Comparison of ENCODE assay signal across 19 mouse cellular contexts in the genomic region with DNA sequence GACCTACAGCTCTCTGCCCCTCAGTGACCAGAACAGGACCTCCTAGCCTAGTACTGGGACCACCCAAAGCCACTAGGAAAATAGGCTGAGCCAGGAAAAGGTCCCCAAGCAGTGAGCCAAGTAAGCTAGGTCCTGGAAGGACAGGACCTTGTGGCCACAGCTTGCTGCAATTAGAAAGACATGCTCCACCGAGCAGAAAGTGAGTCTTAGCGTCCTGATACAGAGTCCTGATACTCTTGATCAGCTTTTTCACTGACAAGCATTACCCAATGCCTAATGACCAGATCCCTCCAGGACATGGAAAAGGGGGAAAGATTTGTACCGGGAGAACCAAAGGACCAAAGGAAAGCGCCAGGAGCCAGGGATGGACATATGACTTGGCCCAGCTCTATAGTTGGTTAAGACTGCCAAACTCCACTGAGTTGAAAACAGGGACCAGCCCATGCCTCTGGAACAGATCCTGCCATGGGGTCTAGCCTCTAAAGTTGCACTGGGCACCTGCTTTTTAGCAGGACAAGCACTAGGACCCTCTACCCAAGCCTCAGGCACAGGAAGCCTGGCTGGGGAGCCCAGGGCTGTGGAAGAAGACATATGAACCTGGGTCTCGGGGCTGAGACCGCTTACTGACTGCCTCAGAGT. TPM values are rescaled to one million over a fixed set of nuclear protein-coding genes. Genes with fewer than 3 reads are reported as not detected.
DNase-seq lines count a peak whose midpoint lies in the region; ATAC-seq and TF ChIP-seq lines count a peak whose summit lies in the region.
"Had no signal": no experiment of that assay in that cellular context is flagged by ENCODE, and none has a peak within 500 bp of the region (broad histone marks: within the 10 kb centered on the region; RNA-seq: fewer than 3 reads in every experiment).

No protein-coding gene starts in this region.

- intact Hi-C loops in heart, adult 2 months (cut with DNase I), result no loop called here

- DNase-seq in adrenal gland, postnatal 10 days, result peak; percentile 37
- no peak for DNase-seq in adrenal gland, adult 18-20 months (ENCODE audit: low spot score in 2 of 2)
- DNase-seq in heart, adult 2 months, result peak in 1 of 2 experiments; percentile 37
- DNase-seq in limb, embryonic 10.5 days (ENCODE audit: low spot score), result no peak
- no peak for DNase-seq in ovary, postnatal 36 days (ENCODE audit: low spot score)
- DNase-seq: gastrocnemius, postnatal 10 days; heart, postnatal 4 days; midbrain, embryonic 14.5 days; right cerebral cortex, adult 18-20 months; thymus, adult 18-20 months had no signal

- peaks cover 18% of the 10 kb centered on the region for H3K4me1 ChIP-seq in heart, adult 2 months (ENCODE audit: control insufficient read depth, insufficient read depth, low read length)
- H3K4me1 ChIP-seq in heart, embryonic 12.5 days (replicated peaks), result peaks cover 21% of the 10 kb centered on the region
- peaks cover 5% of the 10 kb centered on the region for H3K4me1 ChIP-seq in limb, embryonic 15.5 days
- no peaks in the 10 kb centered on the region for H3K4me1 ChIP-seq in limb, embryonic 10.5 days
- H3K4me1 ChIP-seq: liver, embryonic 15.5 days had no signal

- no peak for ATAC-seq in heart, embryonic 12.5 days (ENCODE audit: insufficient number of reproducible peaks, low FRiP score)
- ATAC-seq in limb, embryonic 15.5 days (ENCODE audit: insufficient number of reproducible peaks, low FRiP score, low TSS enrichment, low read depth), result no peak
- no peak for ATAC-seq in megakaryocyte-erythroid progenitor cell, adult 5-6 weeks (replicated peaks; ENCODE audit: low FRiP score, low TSS enrichment, poor library complexity, severe bottlenecking)
- ATAC-seq: lung, postnatal 0 days had no signal

- no peaks in the 10 kb centered on the region for H3K9me3 ChIP-seq in heart, embryonic 12.5 days (replicated peaks)
- no peaks in the 10 kb centered on the region for H3K9me3 ChIP-seq in limb, embryonic 15.5 days
- H3K9me3 ChIP-seq in limb, embryonic 10.5 days (replicated peaks), result no peaks in the 10 kb centered on the region
- H3K9me3 ChIP-seq: forebrain, embryonic 10.5 days; limb, embryonic 13.5 days; liver, embryonic 15.5 days had no signal

- 0 out of 2 replicates have a peak, but pooled peaks cover 5% of the 10 kb centered on the region for H3K79me2 ChIP-seq in heart, adult 2 months (replicated peaks; ENCODE audit: control insufficient read depth, insufficient read depth, low read length)

- H3K4me2 ChIP-seq in heart, embryonic 12.5 days, result no peak overlapping the region
- no peak overlapping the region for H3K4me2 ChIP-seq in limb, embryonic 15.5 days
- H3K4me2 ChIP-seq: heart, embryonic 11.5 days; limb, embryonic 13.5 days; liver, embryonic 15.5 days had no signal

- H3K9ac ChIP-seq in heart, adult 2 months (ENCODE audit: low read depth, low read length), result no peak overlapping the region
- no peak overlapping the region for H3K9ac ChIP-seq in heart, embryonic 12.5 days
- H3K9ac ChIP-seq in limb, embryonic 15.5 days, result no peak overlapping the region
- H3K9ac ChIP-seq: limb, embryonic 13.5 days; liver, embryonic 15.5 days had no signal

- TF ChIP-seq EP300 in heart, adult 2 months (IDR thresholded peaks at IDR 0.05; ENCODE audit: insufficient read depth, low read depth, low read length), result no peak

- H3K27me3 ChIP-seq in heart, adult 2 months (ENCODE audit: control insufficient read depth, insufficient read depth, low read length), result no peaks in the 10 kb centered on the region
- H3K27me3 ChIP-seq in heart, embryonic 12.5 days (replicated peaks), result no peaks in the 10 kb centered on the region
- H3K27me3 ChIP-seq in limb, embryonic 15.5 days, result no peaks in the 10 kb centered on the region
- H3K27me3 ChIP-seq in limb, embryonic 10.5 days (ENCODE audit: low read depth, poor library complexity, severe bottlenecking), result no peaks in the 10 kb centered on the region
- H3K27me3 ChIP-seq: CH12.LX; limb, embryonic 13.5 days had no signal

- no peak for TF ChIP-seq POLR2A in heart, adult 2 months (IDR thresholded peaks at IDR 0.05; ENCODE audit: insufficient read depth, low read depth, low read length)

- 57% methylated on average over 6 of the region's 6 CpGs for WGBS in heart, adult 2 months
- 79% methylated on average over 6 of the region's 6 CpGs for WGBS in heart, embryonic 12.5 days
- 72% methylated on average over 6 of the region's 6 CpGs for WGBS in limb, embryonic 15.5 days
- 70% methylated on average over 6 of the region's 6 CpGs for WGBS in limb, embryonic 10.5 days

- no peak overlapping the region for H3K4me3 ChIP-seq in heart, adult 2 months
- no peak overlapping the region for H3K4me3 ChIP-seq in heart, embryonic 12.5 days
- no peak overlapping the region for H3K4me3 ChIP-seq in limb, embryonic 15.5 days
- H3K4me3 ChIP-seq in limb, embryonic 10.5 days, result no peak overlapping the region
- H3K4me3 ChIP-seq: forebrain, embryonic 10.5 days; limb, embryonic 13.5 days; liver, embryonic 15.5 days had no signal

- TF ChIP-seq CTCF in heart, adult 2 months (IDR thresholded peaks at IDR 0.05), result no peak

- peak overlapping the region; percentile 51; the same call in 1 of the 2 replicates for H3K27ac ChIP-seq in heart, adult 2 months
- no peak overlapping the region for H3K27ac ChIP-seq in heart, embryonic 12.5 days (ENCODE audit: poor library complexity, severe bottlenecking)
- H3K27ac ChIP-seq in limb, embryonic 15.5 days, result 0 out of 2 replicates have a peak overlapping the region, but pooled peaks have one; percentile 27
- no peak overlapping the region for H3K27ac ChIP-seq in limb, embryonic 10.5 days
- H3K27ac ChIP-seq: forebrain, embryonic 10.5 days; limb, embryonic 13.5 days; liver, embryonic 15.5 days had no signal

- no peaks in the 10 kb centered on the region for H3K36me3 ChIP-seq in heart, adult 2 months (ENCODE audit: control insufficient read depth, insufficient read depth, low read length)
- H3K36me3 ChIP-seq in heart, embryonic 12.5 days, result 0 out of 2 replicates have a peak, but pooled peaks cover 5% of the 10 kb centered on the region
- peaks cover 7% of the 10 kb centered on the region; the same call in 1 of the 2 replicates for H3K36me3 ChIP-seq in limb, embryonic 15.5 days
- peaks cover 6% of the 10 kb centered on the region for H3K36me3 ChIP-seq in limb, embryonic 10.5 days
- H3K36me3 ChIP-seq: liver, embryonic 15.5 days had no signal

RNA-seq across cellular contexts. Expression of gene Agpat3, which starts 17.2 kb away (rescaled TPM):
- total RNA-seq in adrenal gland, postnatal 10 days (2021), result 100 to 1,000 TPM; 327 to 351 TPM
- total RNA-seq in adrenal gland, adult 18-20 months (2021), result 100 to 1,000 TPM; 289 to 343 TPM
- total RNA-seq in heart, adult 2 months (2021), result 100 to 1,000 TPM; 209 to 232 TPM
- 286 and 366 TPM in 2 replicates for polyA plus RNA-seq in heart, adult 2 months (2012; rRNA removed)
- polyA plus RNA-seq in heart, embryonic 12.5 days (2016; fragmentation: Nextera tagmentation; extraction: Ambion mirVana), result 46.1 and 48.7 TPM in 2 replicates
- 111 and 127 TPM in 2 replicates for polyA plus RNA-seq in limb, embryonic 15.5 days (2015; fragmentation: Nextera tagmentation; extraction: Ambion mirVana)
- polyA plus RNA-seq in limb, embryonic 10.5 days (2016; fragmentation: Nextera tagmentation; extraction: Ambion mirVana), result 38.7 and 38.8 TPM in 2 replicates
- 20.4 and 22.9 TPM in 2 replicates for total RNA-seq in megakaryocyte-erythroid progenitor cell, adult 5-6 weeks (2014; fragmentation: Nextera tagmentation)
- 11.6 and 23.9 TPM in 2 replicates for total RNA-seq in megakaryocyte-erythroid progenitor cell, adult 5-6 weeks (2017)

Comparison
In these comparisons a context has a peak if more than half of its experiments do, and no peak if none do; other contexts are left out.
1. H3K27ac ChIP-seq: peak in heart, adult 2 months (single experiment) and limb, embryonic 15.5 days (single experiment); none in heart, embryonic 12.5 days (single experiment) and limb, embryonic 10.5 days (single experiment).
2. RNA of gene Agpat3, which starts 17.2 kb away (total RNA-seq): 327 to 351 TPM in adrenal gland, postnatal 10 days, 289 to 343 TPM in adrenal gland, adult 18-20 months and 209 to 232 TPM in heart, adult 2 months; 11.6 to 23.9 TPM in megakaryocyte-erythroid progenitor cell, adult 5-6 weeks; every median in the first group is over 4 times any median in the second.